Mouse (Mus musculus) liver, embryonic 15.5 days (tissue): ENCODE measurements around the gene Nubp2. TPM values are rescaled to one million over a fixed set of nuclear protein-coding genes. Genes with fewer than 3 reads are reported as not detected.

Source experiments
- ATAC-seq: fragments of 200-750 bp; cut with Nextera tagmentation; 2 replicates; pipeline ENCODE4 v1.8.0; 2017; ENCODE audit warnings: moderate number of reproducible peaks, mild to moderate bottlenecking, moderate library complexity; ENCODE audit not compliant: insufficient read depth
- H3K27ac ChIP-seq: fragments of 300-500 bp; sonication (generic); replicated peaks from 2 replicates; pipeline ENCODE4 v1.5.1; 2015; ENCODE audit warnings: mild to moderate bottlenecking, inconsistent platforms
- H3K27me3 ChIP-seq: fragments of 300-500 bp; sonication (generic); 2 replicates; pipeline ENCODE4 v1.6.1; 2015; ENCODE audit warnings: mild to moderate bottlenecking, inconsistent platforms
- H3K36me3 ChIP-seq: fragments of 300-500 bp; sonication (generic); replicated peaks from 2 replicates; pipeline ENCODE4 v1.6.1; 2015; ENCODE audit warnings: moderate library complexity, mild to moderate bottlenecking, inconsistent platforms
- H3K4me1 ChIP-seq: fragments of 300-500 bp; sonication (generic); replicated peaks from 2 replicates; pipeline ENCODE4 v1.6.1; 2015; ENCODE audit warnings: inconsistent platforms
- H3K4me2 ChIP-seq: fragments of 300-500 bp; sonication (generic); 2 replicates; pipeline ENCODE4 v1.6.1; 2015; ENCODE audit warnings: moderate library complexity, mild to moderate bottlenecking, inconsistent platforms
- H3K4me3 ChIP-seq: fragments of 300-500 bp; sonication (generic); replicated peaks from 2 replicates; pipeline ENCODE4 v1.5.1; 2015; ENCODE audit warnings: mild to moderate bottlenecking, inconsistent platforms
- H3K9ac ChIP-seq: fragments of 300-500 bp; sonication (generic); 2 replicates; pipeline ENCODE4 v1.6.1; 2015; ENCODE audit warnings: moderate library complexity, mild to moderate bottlenecking, inconsistent platforms
- H3K9me3 ChIP-seq: fragments of 300-500 bp; sonication (generic); replicated peaks from 2 replicates; pipeline ENCODE4 v1.6.1; 2016; ENCODE audit warnings: inconsistent platforms
- WGBS: fragments of 180-500 bp; shearing (Covaris S2); methylation state at CpG from one replicate; pipeline ENCODE4 v1.1.7; 2015; ENCODE audit warnings: mixed read lengths; ENCODE audit not compliant: insufficient replicate concordance; 5-methylcytosine and 5-hydroxymethylcytosine counted together
- polyA plus RNA-seq: library from polyadenylated mRNA; unstranded; fragments of >200 nt; fragmentation: Nextera tagmentation; extraction: Ambion mirVana; gene quantifications from 2 replicates; pipeline ENCODE4 v1.2.1, GENCODE M21; 2015

The Nubp2 gene
- polyA plus RNA-seq, 1 experiment from 2014 or later: 68.1 TPM

DNA sequence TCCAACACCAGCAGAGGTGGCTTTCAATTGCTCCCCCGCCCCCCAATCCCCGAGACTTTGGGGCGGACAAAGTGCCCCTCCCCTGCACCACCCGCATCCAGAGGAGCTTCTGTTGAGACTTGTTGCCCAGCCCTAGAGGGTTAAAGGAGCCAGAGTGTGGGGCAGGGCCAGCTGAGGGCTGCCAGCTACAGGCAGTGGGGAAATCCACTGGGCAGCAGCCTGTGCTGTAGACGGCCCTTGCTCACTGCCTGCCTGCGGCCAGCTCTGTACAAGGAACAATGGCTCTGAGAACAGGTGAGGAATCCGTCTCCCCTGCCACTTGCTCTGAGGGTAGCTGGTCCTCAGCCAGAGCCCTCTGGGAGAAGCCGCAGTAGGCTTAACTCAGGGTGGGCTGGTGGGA lies 7.6 kb downstream of the Nubp2 start:
- H3K4me3 ChIP-seq: peak overlapping the region; percentile 5; the same call in 1 of the 2 replicates
- 70% methylated on average over 8 of the region's 8 CpGs for WGBS

DNA sequence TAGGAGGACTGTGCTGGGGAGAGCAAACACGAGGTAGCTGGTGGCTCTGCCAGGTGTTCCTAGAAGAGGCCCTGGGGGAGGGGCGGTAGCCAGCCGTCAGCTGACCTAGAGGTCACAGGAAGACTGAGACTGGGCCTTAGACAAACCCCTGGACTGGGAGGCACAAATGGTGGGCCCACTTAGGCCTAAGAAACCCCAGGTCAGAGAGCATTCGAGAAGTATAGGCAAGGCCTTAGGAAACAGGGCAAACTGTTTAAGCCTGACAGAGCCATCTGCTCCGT lies 8.1 kb downstream of the Nubp2 start:
- 46% methylated on average over 5 of the region's 5 CpGs for WGBS
- Histone ChIP-seq H3K9ac (peak overlapping the region; percentile 4; the same call in 1 of the 2 replicates), H3K27ac (peak overlapping the region; percentile 78), H3K27me3 (peaks cover 5% of the 10 kb centered on the region), H3K36me3 (peaks cover 14% of the 10 kb centered on the region), H3K4me2 (peak overlapping the region; percentile 21), H3K4me1 (peaks cover 24% of the 10 kb centered on the region), H3K4me3 (peak overlapping the region; percentile 23; the same call in 1 of the 2 replicates), H3K9me3 (no peaks in the 10 kb centered on the region)
- ATAC-seq: peak; percentile 41; the same call in 1 of the 2 replicates

More for the DNA sequence above, 7.6 kb downstream of the Nubp2 start:
- Histone ChIP-seq H3K36me3 (peaks cover 19% of the 10 kb centered on the region), H3K27ac (peak overlapping the region; percentile 78), H3K4me1 (peaks cover 28% of the 10 kb centered on the region), H3K27me3 (peaks cover 5% of the 10 kb centered on the region), H3K9me3 (no peaks in the 10 kb centered on the region), H3K9ac (peak overlapping the region; percentile 4; the same call in 1 of the 2 replicates), H3K4me2 (peak overlapping the region; percentile 21)
- ATAC-seq: no peak

DNA sequence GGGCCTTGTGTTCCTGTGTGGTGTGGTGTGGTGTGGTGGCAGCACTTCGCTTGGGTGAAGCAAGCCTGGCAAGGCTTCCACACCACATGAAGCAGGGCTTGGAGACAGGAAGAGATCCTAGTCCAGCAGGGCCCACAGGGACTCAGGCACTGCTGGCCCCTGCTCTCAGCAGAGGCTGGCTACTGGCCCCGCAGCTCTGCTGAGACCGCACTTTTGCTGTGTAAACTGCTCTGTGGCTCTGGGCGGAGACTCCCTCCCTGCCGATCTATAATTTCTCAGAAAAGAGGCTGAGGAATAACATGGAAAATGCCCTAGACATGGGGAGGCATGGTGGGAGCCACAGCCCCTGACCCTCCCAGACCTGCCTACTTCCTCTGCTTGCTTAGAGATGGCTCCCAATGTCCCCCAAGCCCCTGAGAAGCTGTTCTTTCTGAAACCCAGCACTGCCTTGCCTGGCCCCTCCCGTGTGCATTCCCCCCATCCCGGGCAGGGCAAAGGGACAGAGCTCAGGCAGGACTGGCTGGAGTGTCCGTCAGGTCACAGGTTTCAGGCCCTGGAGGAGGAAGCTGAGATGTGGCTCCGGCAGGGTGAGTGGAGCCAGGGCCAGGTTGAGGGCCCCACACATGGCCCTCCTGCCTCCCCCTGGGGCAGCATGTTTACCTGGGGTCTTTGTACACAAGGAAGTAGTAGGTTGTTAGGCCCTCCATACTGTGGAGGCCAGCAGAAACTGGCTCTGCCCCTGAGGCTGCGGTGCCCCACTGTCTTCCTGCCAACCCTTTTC lies 8.6 kb downstream of the Nubp2 start:
- Histone ChIP-seq H3K27me3 (peaks cover 5% of the 10 kb centered on the region), H3K36me3 (peaks cover 9% of the 10 kb centered on the region), H3K4me3 (peak overlapping the region; percentile 23; the same call in 1 of the 2 replicates), H3K9ac (0 out of 2 replicates have a peak overlapping the region, but pooled peaks have one; percentile 6), H3K9me3 (no peaks in the 10 kb centered on the region), H3K4me1 (peaks cover 22% of the 10 kb centered on the region), H3K27ac (peak overlapping the region; percentile 78), H3K4me2 (peak overlapping the region; percentile 21)
- ATAC-seq: peak; percentile 43
- WGBS: 60% methylated on average over 10 of the region's 10 CpGs

DNA sequence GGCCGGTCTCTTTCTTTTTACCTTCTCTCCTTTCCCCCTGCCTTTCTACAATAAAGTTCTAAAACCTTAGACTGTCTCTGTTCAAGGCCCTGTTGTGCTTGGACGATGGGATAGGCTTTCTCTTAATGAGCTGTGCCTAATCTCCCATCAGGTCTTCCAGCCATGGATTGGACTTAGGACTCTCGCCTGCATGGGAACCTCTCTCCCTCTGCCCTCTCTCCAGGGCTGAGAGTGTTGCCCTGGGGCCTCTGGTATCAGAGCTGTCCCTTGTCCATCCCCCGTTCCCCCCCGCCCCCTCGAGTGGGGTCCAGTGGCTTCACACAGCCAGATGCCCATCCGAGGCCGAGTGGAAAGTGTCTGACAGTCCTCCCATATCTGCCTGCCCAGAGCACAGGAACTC lies 11.2 kb downstream of the Nubp2 start:
- Histone ChIP-seq H3K36me3 (no peaks in the 10 kb centered on the region), H3K27ac (no peak overlapping the region), H3K9ac (no peak overlapping the region), H3K27me3 (peaks cover 11% of the 10 kb centered on the region), H3K4me1 (peaks cover 22% of the 10 kb centered on the region), H3K4me2 (no peak overlapping the region), H3K9me3 (no peaks in the 10 kb centered on the region), H3K4me3 (no peak overlapping the region)
- 67% methylated on average over 8 of the region's 8 CpGs for WGBS
- no peak for ATAC-seq

GRCm38 (mm10) chr17:24874405-24874745 lies 11.8 kb downstream of the Nubp2 start:
- Histone ChIP-seq H3K4me2 (no peak overlapping the region), H3K4me1 (peaks cover 22% of the 10 kb centered on the region), H3K27ac (no peak overlapping the region), H3K27me3 (peaks cover 11% of the 10 kb centered on the region), H3K4me3 (no peak overlapping the region), H3K36me3 (no peaks in the 10 kb centered on the region), H3K9ac (no peak overlapping the region), H3K9me3 (no peaks in the 10 kb centered on the region)
- 48% methylated on average over 1 of the region's 1 CpGs for WGBS
- no peak for ATAC-seq

DNA sequence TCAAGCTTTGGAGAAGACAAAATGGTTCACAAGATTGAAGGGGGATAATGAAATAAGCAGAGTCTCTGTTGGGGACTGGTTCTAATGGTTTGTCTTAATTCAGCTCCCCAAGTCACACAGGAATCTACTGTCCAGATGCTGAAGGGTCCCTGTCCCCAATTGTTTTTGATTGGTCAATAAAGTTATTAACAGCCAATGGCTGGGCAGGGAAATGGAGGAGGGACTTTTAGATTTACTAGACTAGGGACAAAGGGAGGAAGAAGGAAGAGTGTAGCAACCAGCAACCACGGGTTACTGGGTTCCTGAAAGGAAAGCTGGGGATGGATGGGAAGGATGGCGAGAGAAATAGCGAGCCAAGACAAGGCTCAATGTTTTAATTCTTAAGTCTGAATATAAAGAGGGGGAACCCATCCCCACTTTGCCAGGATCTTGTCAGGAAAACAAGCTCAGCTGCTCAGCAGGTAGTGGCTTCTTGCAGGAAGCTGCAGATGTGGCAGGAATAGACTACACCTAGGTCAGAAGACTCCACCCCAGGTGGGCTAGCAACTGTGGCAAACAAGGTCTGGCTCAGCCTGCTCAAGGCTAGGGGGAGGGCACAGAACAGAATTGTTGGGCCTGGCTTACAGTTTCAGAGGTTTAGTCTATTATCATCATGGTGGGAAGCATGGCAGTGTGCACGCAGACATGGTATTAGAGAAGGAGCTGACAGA lies 12.3 kb downstream of the Nubp2 start:
- peaks cover 17% of the 10 kb centered on the region for H3K4me1 ChIP-seq
- no peak overlapping the region for H3K27ac ChIP-seq
- no peak overlapping the region for H3K9ac ChIP-seq
- no peak overlapping the region for H3K4me3 ChIP-seq
- no peaks in the 10 kb centered on the region for H3K9me3 ChIP-seq
- WGBS: 47% methylated on average over 4 of the region's 4 CpGs
- peaks cover 11% of the 10 kb centered on the region for H3K27me3 ChIP-seq
- H3K4me2 ChIP-seq: no peak overlapping the region
- H3K36me3 ChIP-seq: no peaks in the 10 kb centered on the region
- ATAC-seq: no peak

GRCm38 (mm10) chr17:24867914-24868313 lies 18.2 kb downstream of the Nubp2 start:
- H3K4me3 ChIP-seq: no peak overlapping the region
- peaks cover 32% of the 10 kb centered on the region for H3K36me3 ChIP-seq
- no peaks in the 10 kb centered on the region for H3K4me1 ChIP-seq
- H3K27me3 ChIP-seq: peaks cover 6% of the 10 kb centered on the region; the same call in 1 of the 2 replicates
- no peak overlapping the region for H3K4me2 ChIP-seq
- WGBS: 87% methylated on average over 10 of the region's 10 CpGs
- H3K27ac ChIP-seq: no peak overlapping the region
- no peaks in the 10 kb centered on the region for H3K9me3 ChIP-seq
- ATAC-seq: no peak
- no peak overlapping the region for H3K9ac ChIP-seq

DNA sequence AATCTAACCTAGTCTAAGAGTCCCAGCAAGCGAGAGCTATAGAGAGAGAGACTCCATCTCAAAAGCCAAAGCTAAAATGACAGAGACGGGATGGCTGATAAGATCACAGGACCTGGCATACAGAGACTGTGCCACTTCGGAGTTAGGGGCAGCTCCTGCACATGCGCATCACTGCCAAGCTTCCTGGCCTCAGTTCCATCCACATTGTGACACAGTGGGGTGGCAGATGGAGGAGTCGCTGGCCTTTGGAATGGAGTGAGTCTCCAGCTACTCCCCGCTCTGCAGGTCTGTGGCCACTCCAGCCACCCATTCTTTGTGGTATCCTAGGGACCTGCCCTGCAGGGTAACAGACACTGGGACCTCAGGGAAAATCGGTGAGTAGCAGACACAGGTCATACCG lies 20.4 kb downstream of the Nubp2 start, which contains the start of gene Igfals:
Gene Igfals (plus strand): TSS at position 222 of the 400 bp plus-strand sequence.
- H3K4me2 ChIP-seq: no peak within 1 kb of the TSS
- no peak for ATAC-seq
- H3K27ac ChIP-seq: no peak within 1 kb of the TSS
- no peaks in the 10 kb centered on the region for H3K27me3 ChIP-seq
- H3K9ac ChIP-seq: no peak within 1 kb of the TSS
- H3K9me3 ChIP-seq: no peaks in the 10 kb centered on the region
- WGBS: 84% methylated on average over 8 of the region's 8 CpGs
- H3K4me3 ChIP-seq: no peak within 1 kb of the TSS
- H3K36me3 ChIP-seq: peaks cover 53% of the 10 kb centered on the region
- peaks cover 10% of the 10 kb centered on the region for H3K4me1 ChIP-seq

DNA sequence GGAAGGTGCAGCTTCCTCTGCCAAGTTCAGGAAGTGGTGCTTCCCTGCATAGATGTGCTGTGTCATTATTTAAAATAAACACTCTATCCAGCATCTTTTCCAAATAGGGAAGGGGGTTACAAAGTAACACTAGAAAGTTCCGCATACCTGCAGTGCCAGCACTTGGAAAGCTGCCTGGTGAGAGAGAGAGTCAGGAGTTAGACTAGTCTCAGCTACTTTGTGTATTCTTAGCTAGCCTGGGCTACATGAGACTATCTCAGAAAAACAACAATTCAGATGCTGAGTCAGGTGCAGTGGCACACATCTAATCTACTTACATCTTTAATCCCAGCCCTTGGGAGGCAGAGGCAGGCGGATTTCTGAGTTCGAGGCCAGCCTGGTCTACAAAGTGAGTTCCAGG lies 24.4 kb downstream of the Nubp2 start:
- Histone ChIP-seq H3K9me3 (no peaks in the 10 kb centered on the region), H3K27ac (0 out of 2 replicates have a peak overlapping the region, but pooled peaks have one; percentile 92), H3K4me2 (no peak overlapping the region), H3K4me3 (no peak overlapping the region), H3K27me3 (no peaks in the 10 kb centered on the region), H3K9ac (no peak overlapping the region), H3K4me1 (peaks cover 50% of the 10 kb centered on the region), H3K36me3 (peaks cover 83% of the 10 kb centered on the region)
- 88% methylated on average over 3 of the region's 3 CpGs for WGBS
- no peak for ATAC-seq

GRCm38 (mm10) chr17:24860076-24860475 lies 26.1 kb downstream of the Nubp2 start:
- H3K4me2 ChIP-seq: peak overlapping the region; percentile 57
- no peaks in the 10 kb centered on the region for H3K9me3 ChIP-seq
- H3K27ac ChIP-seq: peak overlapping the region; percentile 92
- 84% methylated on average over 8 of the region's 8 CpGs for WGBS
- peak; percentile 76 for ATAC-seq
- peak overlapping the region; percentile 44; the same call in 1 of the 2 replicates for H3K9ac ChIP-seq
- H3K36me3 ChIP-seq: peaks cover 89% of the 10 kb centered on the region
- no peaks in the 10 kb centered on the region for H3K27me3 ChIP-seq
- H3K4me3 ChIP-seq: peak overlapping the region; percentile 17
- peaks cover 63% of the 10 kb centered on the region for H3K4me1 ChIP-seq

GRCm38 (mm10) chr17:24858967-24859366 lies 27.2 kb downstream of the Nubp2 start:
- H3K4me1 ChIP-seq: peaks cover 63% of the 10 kb centered on the region
- no peaks in the 10 kb centered on the region for H3K27me3 ChIP-seq
- peak overlapping the region; percentile 57 for H3K4me2 ChIP-seq
- H3K9me3 ChIP-seq: no peaks in the 10 kb centered on the region
- peak overlapping the region; percentile 31; the same call in 1 of the 2 replicates for H3K9ac ChIP-seq
- no peak overlapping the region for H3K4me3 ChIP-seq
- peak overlapping the region; percentile 92 for H3K27ac ChIP-seq
- peaks cover 89% of the 10 kb centered on the region for H3K36me3 ChIP-seq
- ATAC-seq: peak; percentile 94
- WGBS: 33% methylated on average over 6 of the region's 6 CpGs
